Mouse (Mus musculus): ENCODE results near the gene Tmem151b. TPM values are rescaled to one million over a fixed set of nuclear protein-coding genes. Genes with fewer than 3 reads are reported as not detected.

The Tmem151b gene
- total and polyA plus RNA-seq, 3 experiments, result under 0.01 TPM; not detected in 2

GRCm38 (mm10) chr17:45573087-45573779, 23.8 kb upstream of the Tmem151b start, which contains the start of gene Hsp90ab1:
TSS of gene Hsp90ab1 (minus strand) at chr17:45573271.
- DNase-seq (ENCODE audit: low spot score), result peak; percentile 93

GRCm38 (mm10) chr17:45572103-45573086, 22.9 kb upstream of the Tmem151b start:
- Histone ChIP-seq H3K9me3 (replicated peaks) (no peaks in the 10 kb centered on the region), H3K4me3 (ENCODE audit: low read depth, low read length) (peak overlapping the region; percentile 92), H3K36me3 (replicated peaks) (peaks cover 54% of the 10 kb centered on the region), H3K27me3 (ENCODE audit: insufficient read depth, low read length) (no peaks in the 10 kb centered on the region), H3K4me1 (ENCODE audit: insufficient read depth, low read depth, low read length) (peaks cover 64% of the 10 kb centered on the region)
- no peak for TF ChIP-seq CTCF (IDR thresholded peaks at IDR 0.05; ENCODE audit: low read depth, low read length)
- TF ChIP-seq GATA2 (IDR thresholded peaks at IDR 0.05; ENCODE audit: borderline replicate concordance, low read depth, low read length), result no peak
- no peak; the same call in 1 of the 2 replicates for TF ChIP-seq POLR2AphosphoS5 (IDR thresholded peaks at IDR 0.05; ENCODE audit: insufficient replicate concordance, low read depth, low read length)
- no peak for TF ChIP-seq TAL1 (conservative IDR thresholded peaks at IDR 0.05; ENCODE audit: low read depth, low read length)
- no peak for TF ChIP-seq GATA1 (IDR thresholded peaks at IDR 0.05; ENCODE audit: borderline replicate concordance, low read length)
- DNase-seq (ENCODE audit: low spot score) (peak; percentile 75), ATAC-seq (ENCODE audit: extremely low read depth, insufficient number of reproducible peaks, low FRiP score, poor library complexity, severe bottlenecking) (peak; percentile 11; the same call in 1 of the 2 replicates)

More at GRCm38 (mm10) chr17:45573087-45573779, 23.8 kb upstream of the Tmem151b start, which contains the start of gene Hsp90ab1:
- Histone ChIP-seq H3K36me3 (replicated peaks) (peaks cover 48% of the 10 kb centered on the region), H3K27me3 (ENCODE audit: insufficient read depth, low read length) (no peaks in the 10 kb centered on the region), H3K9me3 (replicated peaks) (no peaks in the 10 kb centered on the region), H3K4me1 (ENCODE audit: insufficient read depth, low read depth, low read length) (peaks cover 66% of the 10 kb centered on the region), H3K4me3 (ENCODE audit: low read depth, low read length) (peak within 1 kb of the TSS; percentile 92)
- no peak for TF ChIP-seq GATA1 (IDR thresholded peaks at IDR 0.05; ENCODE audit: borderline replicate concordance, low read length)
- no peak for TF ChIP-seq CTCF (IDR thresholded peaks at IDR 0.05; ENCODE audit: low read depth, low read length)
- no peak for TF ChIP-seq GATA2 (IDR thresholded peaks at IDR 0.05; ENCODE audit: borderline replicate concordance, low read depth, low read length)
- TF ChIP-seq POLR2AphosphoS5 (IDR thresholded peaks at IDR 0.05; ENCODE audit: insufficient replicate concordance, low read depth, low read length), result peak; percentile 84; the same call in 1 of the 2 replicates
- TF ChIP-seq TAL1 (conservative IDR thresholded peaks at IDR 0.05; ENCODE audit: low read depth, low read length), result no peak
- peak; percentile 52 for ATAC-seq (ENCODE audit: extremely low read depth, insufficient number of reproducible peaks, low FRiP score, poor library complexity, severe bottlenecking)

GRCm38 (mm10) chr17:45569999-45570398, 20.5 kb upstream of the Tmem151b start:
- TF ChIP-seq GATA2 (IDR thresholded peaks at IDR 0.05; ENCODE audit: borderline replicate concordance, low read depth, low read length), result no peak
- no peak; the same call in 1 of the 2 replicates for TF ChIP-seq POLR2AphosphoS5 (IDR thresholded peaks at IDR 0.05; ENCODE audit: insufficient replicate concordance, low read depth, low read length)
- no peak for TF ChIP-seq GATA1 (IDR thresholded peaks at IDR 0.05; ENCODE audit: borderline replicate concordance, low read length)
- TF ChIP-seq TAL1 (conservative IDR thresholded peaks at IDR 0.05; ENCODE audit: low read depth, low read length), result no peak
- no peak for TF ChIP-seq CTCF (IDR thresholded peaks at IDR 0.05; ENCODE audit: low read depth, low read length)
- H3K4me1 ChIP-seq (ENCODE audit: insufficient read depth, low read depth, low read length), result peaks cover 78% of the 10 kb centered on the region
- H3K36me3 ChIP-seq (replicated peaks), result peaks cover 76% of the 10 kb centered on the region
- DNase-seq (ENCODE audit: low spot score), result no peak
- ATAC-seq (ENCODE audit: extremely low read depth, insufficient number of reproducible peaks, low FRiP score, poor library complexity, severe bottlenecking), result no peak
- no peaks in the 10 kb centered on the region for H3K27me3 ChIP-seq (ENCODE audit: insufficient read depth, low read length)
- H3K4me3 ChIP-seq (ENCODE audit: low read depth, low read length), result peak overlapping the region; percentile 31; the same call in 1 of the 2 replicates
- H3K9me3 ChIP-seq (replicated peaks), result no peaks in the 10 kb centered on the region

GRCm38 (mm10) chr17:45568990-45569389, 19.5 kb upstream of the Tmem151b start:
- ATAC-seq (ENCODE audit: extremely low read depth, insufficient number of reproducible peaks, low FRiP score, poor library complexity, severe bottlenecking) (no peak), DNase-seq (ENCODE audit: low spot score) (no peak)
- H3K27me3 ChIP-seq (ENCODE audit: insufficient read depth, low read length), result no peaks in the 10 kb centered on the region
- H3K4me3 ChIP-seq (ENCODE audit: low read depth, low read length), result peak overlapping the region; percentile 34; the same call in 1 of the 2 replicates
- H3K4me1 ChIP-seq (ENCODE audit: insufficient read depth, low read depth, low read length), result peaks cover 78% of the 10 kb centered on the region
- peaks cover 80% of the 10 kb centered on the region for H3K36me3 ChIP-seq (replicated peaks)
- H3K9me3 ChIP-seq (replicated peaks), result no peaks in the 10 kb centered on the region
- TF ChIP-seq CTCF (IDR thresholded peaks at IDR 0.05; ENCODE audit: low read depth, low read length) (peak; percentile 2; the same call in 1 of the 2 replicates), TAL1 (conservative IDR thresholded peaks at IDR 0.05; ENCODE audit: low read depth, low read length) (no peak), GATA1 (IDR thresholded peaks at IDR 0.05; ENCODE audit: borderline replicate concordance, low read length) (no peak), GATA2 (IDR thresholded peaks at IDR 0.05; ENCODE audit: borderline replicate concordance, low read depth, low read length) (no peak), POLR2AphosphoS5 (IDR thresholded peaks at IDR 0.05; ENCODE audit: insufficient replicate concordance, low read depth, low read length) (no peak)

- DNase-seq (ENCODE audit: low spot score) (no peak), ATAC-seq (ENCODE audit: extremely low read depth, insufficient number of reproducible peaks, low FRiP score, poor library complexity, severe bottlenecking) (no peak)
- Histone ChIP-seq H3K4me3 (ENCODE audit: low read depth, low read length) (peak overlapping the region; percentile 20; the same call in 1 of the 2 replicates), H3K4me1 (ENCODE audit: insufficient read depth, low read depth, low read length) (peaks cover 84% of the 10 kb centered on the region), H3K36me3 (replicated peaks) (peaks cover 84% of the 10 kb centered on the region), H3K9me3 (replicated peaks) (no peaks in the 10 kb centered on the region), H3K27me3 (ENCODE audit: insufficient read depth, low read length) (no peaks in the 10 kb centered on the region)
- TF ChIP-seq POLR2AphosphoS5 (IDR thresholded peaks at IDR 0.05; ENCODE audit: insufficient replicate concordance, low read depth, low read length) (peak; percentile 78), CTCF (IDR thresholded peaks at IDR 0.05; ENCODE audit: low read depth, low read length) (no peak), GATA1 (IDR thresholded peaks at IDR 0.05; ENCODE audit: borderline replicate concordance, low read length) (no peak), TAL1 (conservative IDR thresholded peaks at IDR 0.05; ENCODE audit: low read depth, low read length) (no peak)
Measured at GRCm38 (mm10) chr17:45567162-45567601, 17.7 kb upstream of the Tmem151b start.
